Comparison of ENCODE assay signal across 13 mouse cellular contexts in genomic region chr8:115903853-115904420, GRCm38 (mm10).
A peak's percentile ranks its signal among the peaks of the same experiment; 100 is the strongest.
DNase-seq lines count a peak whose midpoint lies in the region; ATAC-seq and TF ChIP-seq lines count a peak whose summit lies in the region.
"Had no signal": no experiment of that assay in that cellular context is flagged by ENCODE, and none has a peak within 500 bp of the region (broad histone marks: within the 10 kb centered on the region; RNA-seq: fewer than 3 reads in every experiment).

No protein-coding gene starts in this region.

- H3K4me3 ChIP-seq in embryonic facial prominence, embryonic 11.5 days (ENCODE audit: low read depth, low read length), result no peak overlapping the region
- H3K4me3 ChIP-seq in embryonic facial prominence, embryonic 10.5 days, result no peak overlapping the region
- no peak overlapping the region for H3K4me3 ChIP-seq in lung, adult 2 months (replicated peaks; ENCODE audit: extremely low read depth, low read depth, low read length)
- H3K4me3 ChIP-seq in lung, postnatal 0 days (ENCODE audit: low read depth, low read length), result no peak overlapping the region
- H3K4me3 ChIP-seq in cerebellum, adult 2 months (replicated peaks; ENCODE audit: insufficient read depth, low read depth, low read length), result no peak overlapping the region
- H3K4me3 ChIP-seq: heart, embryonic 13.5 days; liver, embryonic 13.5 days; megakaryocyte, embryonic 14.5 days had no signal

- peak; percentile 0 for DNase-seq in embryonic facial prominence, embryonic 11.5 days (ENCODE audit: low spot score)
- no peak for DNase-seq in embryonic facial prominence, embryonic 10.5 days (ENCODE audit: low spot score)
- DNase-seq in lung, adult 2 months, result peak; percentile 5
- no peak for DNase-seq in lung, postnatal 0 days (ENCODE audit: low spot score)
- peak; percentile 89 to 96 for DNase-seq in cerebellum, adult 2 months
- DNase-seq in kidney, postnatal 10 days, result peak; percentile 20
- DNase-seq in frontal cortex, postnatal 10 days (ENCODE audit: low spot score in 2 of 2), result no peak
- no peak for DNase-seq in adrenal gland, adult 8-10 months
- DNase-seq: liver, embryonic 13.5 days had no signal

- ATAC-seq in embryonic facial prominence, embryonic 11.5 days (replicated peaks; ENCODE audit: insufficient number of reproducible peaks, low FRiP score, low TSS enrichment, low read depth), result no peak
- ATAC-seq in lung, postnatal 0 days, result no peak; the same call in 1 of the 2 replicates
- ATAC-seq: hindbrain, embryonic 16.5 days had no signal

- TF ChIP-seq POLR2A in lung, adult 2 months (IDR thresholded peaks at IDR 0.05; ENCODE audit: borderline replicate concordance, extremely low read depth, low read depth, low read length), result no peak
- TF ChIP-seq POLR2A in cerebellum, adult 2 months (IDR thresholded peaks at IDR 0.05; ENCODE audit: borderline replicate concordance, insufficient read depth, low read length), result no peak

- TF ChIP-seq EP300 in lung, postnatal 0 days (IDR thresholded peaks at IDR 0.05), result no peak

- H3K36me3 ChIP-seq in embryonic facial prominence, embryonic 11.5 days (replicated peaks; ENCODE audit: control insufficient read depth, insufficient read depth, low read depth, low read length), result no peaks in the 10 kb centered on the region
- H3K36me3 ChIP-seq in embryonic facial prominence, embryonic 10.5 days (replicated peaks), result no peaks in the 10 kb centered on the region
- no peaks in the 10 kb centered on the region for H3K36me3 ChIP-seq in lung, postnatal 0 days (ENCODE audit: insufficient read depth, low read length)
- H3K36me3 ChIP-seq: G1E; heart, embryonic 13.5 days; liver, embryonic 13.5 days had no signal

- no peaks in the 10 kb centered on the region for H3K4me1 ChIP-seq in embryonic facial prominence, embryonic 11.5 days (ENCODE audit: control insufficient read depth, insufficient read depth, low read length)
- H3K4me1 ChIP-seq in embryonic facial prominence, embryonic 10.5 days, result no peaks in the 10 kb centered on the region
- H3K4me1 ChIP-seq in lung, adult 2 months (ENCODE audit: control insufficient read depth, insufficient read depth, low read length), result no peaks in the 10 kb centered on the region; the same call in 1 of the 2 replicates
- no peaks in the 10 kb centered on the region for H3K4me1 ChIP-seq in lung, postnatal 0 days (ENCODE audit: insufficient read depth, low read depth, low read length)
- H3K4me1 ChIP-seq in cerebellum, adult 2 months (ENCODE audit: control insufficient read depth, insufficient read depth, low read length), result peaks cover 17% of the 10 kb centered on the region
- H3K4me1 ChIP-seq: liver, embryonic 13.5 days; megakaryocyte, embryonic 14.5 days had no signal

- H3K27me3 ChIP-seq in embryonic facial prominence, embryonic 11.5 days (ENCODE audit: control insufficient read depth, insufficient read depth, low read length), result no peaks in the 10 kb centered on the region
- no peaks in the 10 kb centered on the region for H3K27me3 ChIP-seq in embryonic facial prominence, embryonic 10.5 days (replicated peaks; ENCODE audit: low read depth, poor library complexity, severe bottlenecking)
- H3K27me3 ChIP-seq in lung, postnatal 0 days (replicated peaks; ENCODE audit: insufficient read depth, low read length), result no peaks in the 10 kb centered on the region
- no peaks in the 10 kb centered on the region for H3K27me3 ChIP-seq in cerebellum, adult 2 months (ENCODE audit: control insufficient read depth, insufficient read depth, low read length)
- H3K27me3 ChIP-seq: liver, embryonic 13.5 days; megakaryocyte, embryonic 14.5 days had no signal

- H3K4me2 ChIP-seq in embryonic facial prominence, embryonic 11.5 days (ENCODE audit: low read depth, low read length), result no peak overlapping the region
- no peak overlapping the region for H3K4me2 ChIP-seq in lung, postnatal 0 days (replicated peaks; ENCODE audit: low read depth, low read length)
- H3K4me2 ChIP-seq: heart, embryonic 13.5 days; liver, embryonic 13.5 days had no signal

- H3K9me3 ChIP-seq in embryonic facial prominence, embryonic 11.5 days (replicated peaks; ENCODE audit: control insufficient read depth, low read length), result no peaks in the 10 kb centered on the region
- H3K9me3 ChIP-seq in embryonic facial prominence, embryonic 10.5 days, result no peaks in the 10 kb centered on the region
- no peaks in the 10 kb centered on the region for H3K9me3 ChIP-seq in lung, postnatal 0 days (ENCODE audit: low read length)
- H3K9me3 ChIP-seq: liver, embryonic 13.5 days had no signal

- H3K27ac ChIP-seq in embryonic facial prominence, embryonic 11.5 days (replicated peaks; ENCODE audit: low read depth, low read length), result no peak overlapping the region
- H3K27ac ChIP-seq in embryonic facial prominence, embryonic 10.5 days (replicated peaks), result no peak overlapping the region
- H3K27ac ChIP-seq in lung, postnatal 0 days (ENCODE audit: low read length), result no peak overlapping the region
- H3K27ac ChIP-seq in cerebellum, adult 2 months (ENCODE audit: insufficient read depth, low read length), result no peak overlapping the region
- H3K27ac ChIP-seq: heart, embryonic 13.5 days; liver, embryonic 13.5 days had no signal

- 68% methylated on average over 6 of the region's 6 CpGs for WGBS in embryonic facial prominence, embryonic 11.5 days
- 75% methylated on average over 6 of the region's 6 CpGs for WGBS in embryonic facial prominence, embryonic 10.5 days
- 43% methylated on average over 6 of the region's 6 CpGs for WGBS in lung, adult 2 months
- 46% methylated on average over 6 of the region's 6 CpGs for WGBS in lung, postnatal 0 days
- WGBS in cerebellum, adult 2 months, result 14% methylated on average over 6 of the region's 6 CpGs

- TF ChIP-seq CTCF in lung, adult 2 months (IDR thresholded peaks at IDR 0.05; ENCODE audit: insufficient read depth, low read length), result no peak
- no peak for TF ChIP-seq CTCF in lung, postnatal 0 days (IDR thresholded peaks at IDR 0.05)
- TF ChIP-seq CTCF in cerebellum, adult 2 months (IDR thresholded peaks at IDR 0.05; ENCODE audit: borderline replicate concordance, insufficient read depth, low read depth, low read length), result no peak

- H3K9ac ChIP-seq in embryonic facial prominence, embryonic 11.5 days (replicated peaks; ENCODE audit: low read length), result no peak overlapping the region
- no peak overlapping the region for H3K9ac ChIP-seq in lung, postnatal 0 days (replicated peaks; ENCODE audit: low read depth)
- H3K9ac ChIP-seq: heart, embryonic 13.5 days; liver, embryonic 13.5 days had no signal

Comparison
In these comparisons a context has a peak if more than half of its experiments do, and no peak if none do; other contexts are left out.
1. DNase-seq: peak in embryonic facial prominence, embryonic 11.5 days (single experiment), lung, adult 2 months (single experiment), cerebellum, adult 2 months (2 of 2) and kidney, postnatal 10 days (single experiment); none in embryonic facial prominence, embryonic 10.5 days (single experiment), lung, postnatal 0 days (single experiment), frontal cortex, postnatal 10 days (0 of 2) and adrenal gland, adult 8-10 months (single experiment).